Mouse (Mus musculus) urinary bladder, adult 2 months (tissue): ENCODE measurements around the gene Psat1. TPM values are rescaled to one million over a fixed set of nuclear protein-coding genes. Genes with fewer than 3 reads are reported as not detected.

ENCODE experiments used
- DNase-seq: peaks from one replicate; pipeline ENCODE4 v3.0.0; 2022; ENCODE audit warnings: low spot score
- polyA plus RNA-seq: library from polyadenylated mRNA; depleted of rRNA; stranded (reverse); fragments of >200 nt; gene quantifications from 2 replicates; pipeline ENCODE4 v1.2.3, GENCODE M21; 2012; rRNA removed

The Psat1 gene
- polyA plus RNA-seq, 1 experiment, result 12.0 TPM

DNA sequence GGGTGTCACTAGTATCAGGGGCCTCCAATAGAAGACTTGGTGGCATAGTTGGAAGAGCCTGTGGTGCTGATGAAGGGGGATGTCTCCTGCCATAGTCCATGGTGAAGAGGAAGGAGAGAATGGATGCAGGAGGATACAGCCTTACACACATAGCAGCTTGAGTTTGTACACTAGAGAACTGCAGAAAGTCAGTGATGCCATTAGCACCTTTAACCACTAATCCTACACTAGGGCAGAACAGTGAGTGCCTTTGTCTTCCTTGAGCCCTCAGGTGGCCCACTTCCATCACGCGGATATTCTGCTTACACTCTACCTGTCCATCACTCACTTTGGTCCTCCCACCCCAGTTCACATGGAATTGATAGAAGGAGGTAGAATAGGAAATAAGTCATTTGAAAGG, 83.0 kb downstream of the Psat1 start:
- DNase-seq, result no peak

DNA sequence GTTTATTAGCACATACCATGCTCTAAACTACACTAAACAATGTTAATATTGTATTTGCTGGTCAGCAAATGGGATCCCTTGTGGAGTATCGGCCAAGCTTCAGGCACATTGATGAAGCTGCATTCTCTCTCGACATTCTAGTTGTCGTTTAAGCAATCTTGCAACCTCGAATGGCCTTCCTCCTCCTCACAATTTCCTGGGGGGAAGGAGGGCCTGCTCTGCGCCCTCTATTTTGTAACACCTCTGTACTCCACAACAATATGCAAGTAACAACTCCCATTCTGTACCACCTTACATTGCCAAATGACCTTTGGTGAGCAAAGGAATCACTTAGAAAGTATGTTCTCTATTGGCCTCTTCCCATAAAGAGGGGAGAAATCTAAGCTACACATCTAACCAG, 91.8 kb downstream of the Psat1 start:
- no peak for DNase-seq

Other genes with a start within 250 kb of the Psat1 start
- 7.1 and 8.4 TPM in 2 replicates for gene Cep78, start 37.7 kb upstream of the Psat1 start, polyA plus RNA-seq
- 30.2 and 43.8 TPM in 2 replicates for gene Gnaq, start 185.5 kb upstream of the Psat1 start, polyA plus RNA-seq